Mouse (Mus musculus) cerebellum, adult 2 months (tissue): ENCODE data around the gene Selenon. TPM values are rescaled to one million over a fixed set of nuclear protein-coding genes. Genes with fewer than 3 reads are reported as not detected.

Experiments
- DNase-seq, 2 experiments: peaks; one replicate each; pipeline ENCODE4 v3.0.0; 2021
- H3K27ac ChIP-seq: fragments of 200-500 bp; 2 replicates; pipeline ENCODE4 v1.5.1; 2012; ENCODE audit warnings: low read length, control low read depth, inconsistent platforms; ENCODE audit not compliant: insufficient read depth
- H3K27me3 ChIP-seq: fragments of 200-500 bp; 2 replicates; pipeline ENCODE4 v1.6.1; 2012; ENCODE audit warnings: inconsistent platforms, mild to moderate bottlenecking, low read length, moderate library complexity; ENCODE audit not compliant: control insufficient read depth, insufficient read depth
- H3K4me1 ChIP-seq: fragments of 200-500 bp; 2 replicates; pipeline ENCODE4 v1.6.1; 2011; ENCODE audit warnings: low read length; ENCODE audit not compliant: control insufficient read depth, insufficient read depth
- H3K4me3 ChIP-seq: fragments of 200-500 bp; replicated peaks from 2 replicates; pipeline ENCODE3; 2011; ENCODE audit warnings: mild to moderate bottlenecking, low read depth, low read length, control low read depth; ENCODE audit not compliant: insufficient read depth
- CTCF ChIP-seq: fragments of 200-500 bp; IDR thresholded peaks from 2 replicates; pipeline ENCODE4 v1.5.1; 2011; ENCODE audit warnings: low read depth, mild to moderate bottlenecking, control low read depth, low read length, moderate library complexity, borderline replicate concordance; ENCODE audit not compliant: insufficient read depth
- POLR2A ChIP-seq: fragments of 200-500 bp; IDR thresholded peaks from 2 replicates; pipeline ENCODE4 v1.6.1; 2011; ENCODE audit warnings: low read length, control low read depth, borderline replicate concordance; ENCODE audit not compliant: insufficient read depth
- WGBS: fragments of 180-500 bp; shearing (Covaris S2); methylation state at CpG from one replicate; pipeline ENCODE4 v1.1.7; 2018; 5-methylcytosine and 5-hydroxymethylcytosine counted together
- polyA plus RNA-seq: library from polyadenylated mRNA; depleted of rRNA; stranded (reverse); fragments of >200 nt; gene quantifications from 2 replicates; pipeline ENCODE4 v1.2.3, GENCODE M21; 2012

Gene Selenon
- polyA plus RNA-seq, 1 experiment: 37.8 TPM

DNA sequence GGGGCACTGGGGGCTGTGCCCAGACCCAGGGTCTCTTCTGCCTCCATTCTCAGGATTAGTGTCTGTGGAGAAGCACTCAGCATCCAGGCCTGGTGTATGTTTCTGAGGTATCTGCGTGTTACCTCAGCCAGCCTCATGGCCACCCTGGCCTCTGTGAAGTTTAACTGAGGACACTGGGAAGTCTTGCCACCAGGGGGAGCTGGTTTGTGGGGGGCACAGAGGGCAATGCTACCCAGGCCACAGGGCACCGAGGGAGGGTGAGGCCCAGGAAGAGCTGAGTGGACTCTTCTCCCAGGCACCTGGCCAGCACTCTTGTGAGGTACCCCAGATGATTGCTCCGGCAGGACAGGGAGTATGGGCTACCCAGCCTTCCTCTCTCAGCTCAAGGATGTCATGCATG, 31.5 kb upstream of the Selenon start:
- TF ChIP-seq POLR2A (no peak), CTCF (peak; percentile 44)
- WGBS: 54% methylated on average over 3 of the region's 3 CpGs
- H3K27ac ChIP-seq: no peak overlapping the region
- DNase-seq: no peak
- H3K27me3 ChIP-seq: no peaks in the 10 kb centered on the region
- H3K4me1 ChIP-seq: peaks cover 38% of the 10 kb centered on the region
- H3K4me3 ChIP-seq: no peak overlapping the region

DNA sequence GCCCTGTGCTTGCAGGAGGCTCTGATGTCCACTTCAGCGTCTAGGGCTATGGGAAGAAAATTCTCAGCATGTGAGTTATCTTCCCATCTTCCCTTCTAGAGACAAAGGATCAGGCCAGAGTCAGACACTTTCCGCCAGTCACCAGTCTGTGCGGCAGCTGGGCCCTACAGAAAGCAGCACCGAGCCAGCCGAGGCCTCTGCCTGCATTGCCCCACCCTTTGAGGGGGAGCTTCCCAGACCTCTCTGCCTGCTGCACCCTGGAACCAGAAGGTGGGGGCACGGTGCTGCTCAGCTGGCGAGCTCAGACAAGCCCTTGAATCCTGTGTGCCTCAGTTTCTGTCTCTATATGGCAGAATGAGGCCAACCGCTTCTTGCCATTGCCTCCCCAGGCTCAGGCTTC, 29.4 kb upstream of the Selenon start:
- H3K27ac ChIP-seq: no peak overlapping the region
- no peak for DNase-seq
- 63% methylated on average over 8 of the region's 8 CpGs for WGBS

DNA sequence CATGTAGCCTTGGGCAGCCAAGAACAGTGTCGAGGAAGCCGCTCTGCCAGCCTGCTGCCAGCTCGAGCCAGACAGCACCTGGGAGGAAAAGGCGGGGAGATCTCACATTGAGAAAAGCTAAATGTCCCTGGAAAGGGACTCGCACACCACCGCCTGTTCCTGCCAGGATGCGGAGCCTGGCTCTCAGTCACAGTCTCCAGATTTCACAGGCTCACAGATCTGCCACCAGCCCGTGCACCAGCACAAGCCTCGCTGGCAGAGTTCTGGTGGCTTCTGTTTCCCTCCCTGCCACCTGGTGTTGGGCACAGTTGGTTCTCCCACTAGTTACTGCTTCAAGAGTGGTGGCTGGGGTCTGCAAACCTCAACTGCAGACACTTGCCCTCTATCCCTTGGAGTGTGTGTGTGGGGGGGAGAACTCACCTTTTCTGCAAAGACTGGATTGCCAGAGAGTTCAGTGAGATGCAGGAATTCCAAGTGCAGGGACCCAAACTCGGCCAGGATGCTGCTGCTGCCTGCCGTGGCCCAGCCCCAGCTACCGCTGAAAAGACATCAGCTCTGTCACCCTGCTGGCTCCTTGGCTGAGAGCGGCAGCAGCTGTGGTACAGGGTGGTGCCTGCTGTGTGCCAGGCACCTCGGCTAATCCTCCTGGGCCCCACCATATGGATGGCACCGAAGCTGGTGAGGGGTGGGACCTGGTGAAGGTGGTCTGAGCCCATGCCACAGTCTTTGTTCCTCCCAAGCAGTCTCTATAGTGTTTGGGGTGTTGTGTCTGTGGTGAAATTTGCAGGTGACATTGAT, 28.6 kb upstream of the Selenon start:
- Histone ChIP-seq H3K27ac (peak overlapping the region; percentile 60), H3K27me3 (no peaks in the 10 kb centered on the region), H3K4me1 (peaks cover 42% of the 10 kb centered on the region), H3K4me3 (no peak overlapping the region)
- TF ChIP-seq CTCF (no peak), POLR2A (no peak)
- peak; percentile 79 to 87 for DNase-seq
- WGBS: 17% methylated on average over 15 of the region's 15 CpGs

More for the DNA sequence above, 29.4 kb upstream of the Selenon start:
- TF ChIP-seq POLR2A: no peak
- no peak for TF ChIP-seq CTCF
- no peak overlapping the region for H3K4me3 ChIP-seq
- no peaks in the 10 kb centered on the region for H3K27me3 ChIP-seq
- peaks cover 36% of the 10 kb centered on the region for H3K4me1 ChIP-seq

DNA sequence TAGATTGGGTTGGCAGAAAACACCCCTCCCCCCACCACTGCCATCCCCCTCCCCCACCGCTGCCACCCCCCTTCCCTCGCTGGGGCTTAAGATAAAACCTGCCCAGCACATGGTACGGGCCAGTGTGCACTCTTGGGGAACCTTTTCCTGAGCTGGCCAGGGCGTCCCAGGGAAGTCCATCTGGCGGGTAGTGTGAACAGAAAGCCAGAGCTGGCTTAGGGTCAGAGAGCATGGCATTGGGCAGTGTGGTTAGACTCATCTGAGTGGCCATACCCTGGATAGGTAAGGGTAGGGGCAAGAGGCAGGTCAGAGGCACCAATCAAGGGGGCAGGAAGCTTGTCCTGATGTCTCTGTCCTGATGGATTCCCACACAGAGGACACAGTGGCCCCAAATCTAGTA, 27.7 kb upstream of the Selenon start:
- Histone ChIP-seq H3K27ac (peak overlapping the region; percentile 60), H3K4me3 (no peak overlapping the region), H3K27me3 (no peaks in the 10 kb centered on the region), H3K4me1 (peaks cover 45% of the 10 kb centered on the region)
- TF ChIP-seq CTCF (no peak), POLR2A (no peak)
- WGBS: 5% methylated on average over 5 of the region's 5 CpGs
- DNase-seq: peak; percentile 63 to 71

DNA sequence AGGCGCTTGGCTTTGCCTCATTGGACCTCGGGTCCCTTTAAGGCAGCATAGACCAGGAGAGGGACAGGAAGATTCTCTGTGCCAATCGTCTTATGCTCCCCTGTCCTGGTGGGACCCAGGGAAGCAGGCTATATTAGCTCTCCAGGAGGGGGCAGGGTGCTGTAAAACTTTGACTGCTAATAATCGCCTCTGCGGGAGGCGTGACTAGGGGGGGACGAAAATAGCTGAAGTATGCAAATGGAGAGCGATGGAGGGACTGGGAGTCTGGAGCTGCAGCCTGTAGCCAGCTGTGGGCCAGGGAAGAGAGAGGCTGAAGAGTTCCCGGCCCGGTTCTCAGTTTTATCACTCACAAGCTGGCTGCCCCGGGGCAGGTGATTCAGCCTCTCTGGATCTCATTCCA, 27.2 kb upstream of the Selenon start:
- H3K4me3 ChIP-seq: no peak overlapping the region
- no peak overlapping the region for H3K27ac ChIP-seq
- peaks cover 45% of the 10 kb centered on the region for H3K4me1 ChIP-seq
- H3K27me3 ChIP-seq: no peaks in the 10 kb centered on the region
- 36% methylated on average over 11 of the region's 11 CpGs for WGBS
- TF ChIP-seq POLR2A: no peak
- no peak for TF ChIP-seq CTCF
- no peak for DNase-seq

DNA sequence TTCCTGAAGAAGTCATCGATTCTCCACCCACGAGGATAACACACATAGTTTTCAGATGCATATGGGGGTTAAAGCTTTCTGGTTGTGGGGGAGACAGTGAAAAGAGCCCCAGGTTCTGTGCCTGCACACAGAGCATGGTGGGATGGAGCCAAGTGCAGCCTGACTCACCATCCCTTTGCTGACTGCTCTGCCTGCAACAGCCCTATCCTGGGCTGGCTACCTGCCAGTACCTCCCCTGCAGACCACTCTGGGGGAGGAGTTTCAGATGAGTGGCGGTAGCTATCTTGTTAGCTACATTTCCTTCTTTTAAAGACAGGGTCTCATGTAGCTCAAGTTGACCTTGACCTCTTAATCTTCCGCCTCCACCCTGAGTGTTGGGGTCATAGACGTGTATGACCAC, 26.4 kb upstream of the Selenon start:
- TF ChIP-seq CTCF (no peak), POLR2A (no peak)
- Histone ChIP-seq H3K27ac (no peak overlapping the region), H3K4me3 (no peak overlapping the region), H3K4me1 (peaks cover 45% of the 10 kb centered on the region), H3K27me3 (no peaks in the 10 kb centered on the region)
- no peak for DNase-seq
- 56% methylated on average over 5 of the region's 5 CpGs for WGBS

DNA sequence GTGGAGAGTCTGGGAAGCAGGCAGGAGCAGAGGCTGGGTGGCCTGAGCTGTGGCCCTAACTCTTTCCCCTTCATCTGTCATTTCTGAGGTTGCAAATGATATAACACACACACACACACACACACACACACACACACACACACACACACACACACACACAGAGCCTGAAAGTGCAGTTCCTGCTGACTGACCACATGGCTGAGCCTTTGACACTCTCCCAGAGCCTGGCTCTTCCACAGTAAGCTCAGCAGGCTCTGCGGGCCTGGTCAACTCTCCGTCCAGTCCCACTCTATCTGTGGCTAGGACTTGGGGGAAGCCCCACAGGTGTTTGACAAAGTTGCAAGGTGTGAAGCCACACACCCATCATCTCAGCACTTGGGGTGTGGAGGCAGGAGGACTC, 25.3 kb upstream of the Selenon start:
- H3K4me1 ChIP-seq: peaks cover 45% of the 10 kb centered on the region
- no peak overlapping the region for H3K4me3 ChIP-seq
- no peaks in the 10 kb centered on the region for H3K27me3 ChIP-seq
- WGBS: 17% methylated on average over 2 of the region's 2 CpGs
- no peak for TF ChIP-seq POLR2A
- TF ChIP-seq CTCF: no peak
- no peak overlapping the region for H3K27ac ChIP-seq
- no peak for DNase-seq

DNA sequence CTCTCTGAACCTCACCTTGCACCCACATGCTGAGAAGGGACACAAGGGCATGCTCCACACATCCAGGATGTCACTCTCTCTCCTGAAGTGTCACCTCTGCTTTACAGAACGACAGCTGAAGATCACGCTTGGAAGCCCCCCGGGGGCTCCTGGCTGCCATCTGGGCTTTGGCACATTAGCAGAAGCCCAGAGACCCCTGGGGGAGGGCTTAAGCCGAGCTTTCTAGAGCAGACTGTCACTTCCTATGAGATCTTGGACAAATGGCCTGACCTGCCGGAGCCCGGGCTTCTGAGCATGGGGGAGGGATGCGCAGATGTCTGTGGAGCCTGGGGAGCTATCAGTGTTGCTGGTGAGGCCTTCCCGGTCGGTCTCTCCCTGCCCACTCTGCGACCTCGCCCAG, 23.5 kb upstream of the Selenon start:
- TF ChIP-seq CTCF (no peak), POLR2A (no peak)
- Histone ChIP-seq H3K4me3 (no peak overlapping the region), H3K4me1 (peaks cover 41% of the 10 kb centered on the region), H3K27ac (no peak overlapping the region), H3K27me3 (no peaks in the 10 kb centered on the region)
- WGBS: 34% methylated on average over 11 of the region's 11 CpGs
- no peak for DNase-seq

DNA sequence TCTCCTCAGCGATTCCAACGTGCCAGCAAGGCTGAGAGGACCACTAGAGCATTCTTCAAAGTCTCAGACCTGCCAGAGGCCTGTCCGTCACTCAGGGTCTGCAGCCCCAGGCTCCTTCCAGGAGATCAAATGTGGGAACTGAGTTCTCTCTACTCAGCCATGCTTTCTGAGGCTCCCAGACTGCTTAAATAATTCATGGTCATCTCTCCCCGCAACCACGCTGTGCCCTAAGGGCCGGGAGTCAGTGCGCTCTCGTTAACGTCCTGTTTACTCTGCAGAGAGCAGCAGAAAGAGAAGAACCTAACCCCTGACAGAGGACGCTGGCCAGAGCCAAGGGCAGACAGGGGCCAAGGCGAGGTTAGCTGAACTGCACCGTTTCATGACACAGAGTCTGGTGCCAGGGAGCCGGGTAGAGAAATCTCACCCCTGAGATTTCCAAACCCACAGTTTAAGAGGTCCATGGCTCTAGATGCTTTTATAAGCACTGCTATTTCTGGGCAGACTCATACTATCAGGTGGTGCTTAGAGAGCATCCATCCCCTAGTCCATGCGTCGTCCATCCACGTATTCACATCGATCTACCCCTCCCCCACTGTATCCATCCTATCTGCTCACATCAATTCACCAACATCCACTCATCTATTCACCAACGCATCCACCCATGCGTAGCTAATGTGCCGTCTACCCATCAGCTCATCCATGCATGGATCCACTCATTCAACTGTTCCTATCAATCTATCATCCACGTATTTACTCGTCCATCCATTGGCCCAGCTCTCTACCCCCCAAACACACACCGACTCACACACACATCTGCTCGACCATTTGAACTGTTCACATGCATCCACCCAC, 20.7 kb upstream of the Selenon start:
- 71% methylated on average over 24 of the region's 24 CpGs for WGBS
- TF ChIP-seq CTCF (no peak), POLR2A (no peak)

More for the DNA sequence above, 20.7 kb upstream of the Selenon start:
- DNase-seq: no peak
- no peak overlapping the region for H3K4me3 ChIP-seq
- H3K27ac ChIP-seq: no peak overlapping the region
- peaks cover 38% of the 10 kb centered on the region for H3K4me1 ChIP-seq
- H3K27me3 ChIP-seq: no peaks in the 10 kb centered on the region
